Mouse (Mus musculus) neural tube, embryonic 10.5 days (tissue): ENCODE data around the gene Lemd1.
A peak's percentile ranks its signal among the peaks of the same experiment; 100 is the strongest.

Experiments used
- DNase-seq: peaks from one replicate; pipeline ENCODE4 v3.0.0-alpha.2; 2017; ENCODE audit warnings: low spot score; ENCODE audit errors: extremely low spot score

The Lemd1 gene

DNA sequence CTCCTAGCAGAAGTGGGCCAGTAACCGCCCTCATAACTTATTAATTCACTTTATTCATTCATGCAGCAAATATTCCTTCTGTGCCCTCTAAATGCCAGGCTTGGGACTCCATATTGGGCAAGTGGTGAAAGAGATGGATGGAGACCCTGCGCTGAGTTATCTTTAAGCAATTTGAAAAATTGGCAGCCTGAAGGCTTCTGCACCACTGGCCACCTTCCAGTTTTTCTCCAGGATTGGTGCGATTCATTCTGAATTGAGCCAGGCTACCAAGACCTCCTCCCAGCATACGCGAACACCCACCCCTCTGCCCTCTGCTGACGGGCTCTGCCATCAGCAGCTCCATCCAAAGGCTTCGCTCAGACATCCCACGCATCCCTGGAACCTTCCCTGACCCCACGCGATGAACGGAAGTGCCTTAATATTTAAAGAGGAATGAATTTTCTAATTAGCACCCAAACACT, 96.8 kb downstream of the Lemd1 start:
- DNase-seq, result no peak

DNA sequence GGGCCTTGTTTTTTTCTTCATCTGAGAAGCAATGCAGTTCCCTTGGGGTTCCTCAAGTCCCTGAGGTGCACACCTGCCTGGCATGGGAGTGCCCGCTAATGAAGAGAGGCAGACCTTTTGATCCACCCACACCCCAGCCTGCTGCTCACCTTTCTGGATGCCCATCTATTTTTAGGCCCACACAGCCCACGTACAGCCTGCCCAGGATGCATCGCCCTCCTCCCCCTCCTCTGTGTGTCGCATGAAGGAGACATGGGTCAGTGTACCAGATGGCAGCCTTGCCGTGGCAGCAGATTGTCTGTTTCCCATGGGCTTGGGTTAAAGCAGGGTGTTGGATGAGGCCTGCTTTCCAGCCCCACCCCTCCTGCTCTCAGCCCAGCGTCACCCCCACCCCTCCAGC, 98.7 kb downstream of the Lemd1 start:
- no peak for DNase-seq

DNA sequence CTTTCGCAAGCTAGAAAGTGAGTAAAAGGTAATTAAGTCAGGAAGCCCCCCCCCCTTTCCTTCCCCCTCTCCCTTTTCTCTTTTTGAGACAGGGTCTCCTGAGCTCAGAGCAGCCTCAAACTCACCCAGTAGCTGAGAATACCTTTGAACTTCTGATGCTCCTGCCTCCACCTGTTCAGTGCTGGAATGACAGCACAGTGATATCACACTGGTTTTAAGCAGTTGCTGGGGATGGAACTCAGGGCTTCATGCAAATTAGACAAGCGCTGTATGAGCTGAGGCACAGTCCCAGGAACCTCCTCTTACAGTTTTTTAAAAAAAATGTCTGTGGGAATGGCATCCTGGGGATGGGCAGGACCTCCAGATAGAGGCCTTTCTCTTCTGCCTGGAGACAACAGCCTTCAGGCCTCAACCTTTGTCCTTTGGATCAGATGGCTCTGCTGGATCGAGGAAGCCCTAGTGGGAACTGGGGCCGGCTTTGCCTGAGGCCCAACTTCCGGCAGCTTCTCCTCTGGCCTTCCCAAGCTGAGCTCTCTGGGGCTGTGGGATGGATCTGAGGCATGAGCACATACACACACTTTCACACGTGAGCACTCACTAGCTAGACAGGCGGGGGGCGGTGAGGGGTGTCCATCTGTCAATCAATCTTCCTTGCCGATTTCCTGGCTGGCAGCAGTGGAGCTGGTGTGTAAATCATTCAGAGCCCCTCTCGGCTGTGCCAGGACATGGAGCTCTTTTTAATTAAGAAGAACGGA, 99.9 kb downstream of the Lemd1 start:
- no peak for DNase-seq

DNA sequence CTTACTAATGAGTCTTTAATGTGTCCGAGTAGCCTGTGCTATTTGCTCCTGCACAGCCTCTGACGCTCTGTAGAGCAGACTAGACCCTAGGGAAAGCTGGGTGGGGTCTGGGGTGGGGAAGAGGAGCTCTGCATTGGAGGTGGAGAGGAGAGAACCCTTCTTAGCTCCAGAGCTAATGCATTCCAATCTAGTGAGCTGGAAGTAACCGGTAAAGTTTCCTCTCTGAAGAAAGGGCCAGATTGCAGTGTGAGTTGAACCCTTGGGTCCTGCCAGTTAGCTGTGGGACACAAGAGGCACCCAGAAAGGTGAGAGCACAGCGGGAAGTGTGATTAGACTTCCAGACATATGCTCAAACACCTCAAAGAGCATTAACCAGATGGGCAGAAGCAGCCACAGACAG, 100.5 kb downstream of the Lemd1 start:
- DNase-seq, result no peak

DNA sequence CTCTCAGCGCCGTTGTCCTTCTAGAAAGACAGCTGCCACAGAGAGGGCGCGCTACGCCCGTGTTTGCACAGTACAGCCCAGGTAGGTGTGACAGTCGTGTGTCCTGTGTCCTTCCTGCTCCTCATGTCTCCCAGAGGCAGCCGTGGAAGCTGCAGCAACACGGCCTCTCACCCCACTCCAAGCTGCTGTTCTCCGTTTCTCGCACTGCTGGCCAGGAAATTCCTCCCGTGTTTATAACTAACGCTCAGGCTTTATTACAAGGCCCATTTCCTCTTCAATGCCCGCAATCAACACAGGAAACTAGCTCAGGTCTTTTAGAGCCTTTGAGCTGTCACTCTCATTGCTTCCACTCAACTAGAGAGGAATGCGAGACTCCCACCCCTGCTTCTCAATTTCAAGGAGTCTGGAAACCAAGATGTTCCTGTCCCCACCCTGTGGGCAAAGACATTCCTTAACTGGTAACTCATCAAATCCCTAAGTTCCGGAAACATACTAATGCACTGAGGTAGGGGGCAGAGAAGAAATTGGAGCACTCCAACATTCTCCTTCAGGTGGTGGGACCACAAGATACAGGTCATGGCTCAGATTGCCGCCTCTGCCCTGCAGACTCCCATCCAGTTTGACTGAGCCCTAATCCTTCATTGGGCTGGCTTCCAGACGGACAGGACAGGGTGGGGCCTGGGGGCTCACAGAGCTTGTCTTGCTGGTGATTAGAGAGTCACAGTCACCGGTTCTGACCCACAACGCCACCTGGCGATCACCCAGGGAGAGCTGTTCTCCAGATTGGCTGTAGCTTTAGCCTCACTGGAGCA, 101.3 kb downstream of the Lemd1 start:
- peak; percentile 32 for DNase-seq

DNA sequence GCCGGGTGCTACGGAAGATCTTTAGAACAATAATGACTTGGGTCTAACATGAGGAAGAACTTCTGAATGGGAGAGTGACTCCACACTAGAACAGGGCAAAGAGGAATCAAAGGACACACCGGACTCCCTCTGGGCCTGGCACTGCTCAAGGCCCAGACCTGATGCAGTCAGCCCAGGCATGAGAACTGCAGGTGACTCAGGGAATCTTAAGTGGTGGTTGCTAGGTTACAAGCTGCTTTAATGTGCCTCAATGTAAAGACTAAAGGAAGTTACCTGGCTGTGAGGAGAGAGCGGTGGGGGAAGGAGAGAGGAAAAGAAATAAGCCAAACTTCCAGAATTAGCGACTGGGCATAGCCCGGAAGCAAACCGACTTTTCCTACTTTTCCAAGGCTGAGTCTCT, 104.3 kb downstream of the Lemd1 start:
- DNase-seq, result no peak

DNA sequence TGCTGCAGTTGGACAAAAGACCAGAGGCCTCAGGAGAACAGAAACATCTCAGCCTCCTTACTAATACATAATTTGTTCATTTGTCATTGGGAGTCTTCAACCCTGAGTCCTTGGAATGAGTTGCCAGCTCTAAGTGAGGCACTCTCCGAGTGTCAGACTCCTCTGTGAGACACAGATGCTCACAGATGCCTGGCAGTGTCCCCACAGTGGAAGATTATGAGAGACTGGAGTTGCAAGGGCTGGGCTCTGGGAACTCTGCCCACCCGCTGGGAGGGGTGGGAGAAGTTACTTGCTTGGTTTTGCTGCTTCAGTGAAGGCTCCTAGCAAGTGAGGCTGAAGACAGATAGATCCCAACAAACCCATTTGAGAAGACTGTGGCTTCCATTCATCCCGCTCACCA, 104.8 kb downstream of the Lemd1 start:
- DNase-seq, result no peak

DNA sequence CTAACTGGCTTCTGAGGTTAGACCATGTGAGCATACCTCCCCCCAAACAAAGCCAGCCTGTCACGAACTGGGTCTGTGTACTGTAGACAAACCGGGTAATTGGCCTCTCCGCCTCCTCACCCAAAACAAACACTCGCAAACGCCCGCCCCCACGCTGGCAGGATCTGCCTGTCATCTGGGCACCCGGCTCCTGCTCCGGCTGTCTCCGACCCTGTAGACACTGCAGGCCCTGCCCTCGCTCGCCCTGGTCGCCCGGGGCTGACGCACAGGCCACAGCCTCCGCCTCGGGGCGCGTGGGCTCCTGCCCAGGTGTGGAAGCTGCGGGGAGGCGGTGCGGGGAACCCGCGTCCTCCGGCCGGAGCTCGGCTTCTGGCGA, 107.2 kb downstream of the Lemd1 start, which contains the start of gene Klhdc8a:
Klhdc8a (plus strand) TSS at position 202 of the 376 bp plus-strand sequence.
- DNase-seq, result peak; percentile 64

DNA sequence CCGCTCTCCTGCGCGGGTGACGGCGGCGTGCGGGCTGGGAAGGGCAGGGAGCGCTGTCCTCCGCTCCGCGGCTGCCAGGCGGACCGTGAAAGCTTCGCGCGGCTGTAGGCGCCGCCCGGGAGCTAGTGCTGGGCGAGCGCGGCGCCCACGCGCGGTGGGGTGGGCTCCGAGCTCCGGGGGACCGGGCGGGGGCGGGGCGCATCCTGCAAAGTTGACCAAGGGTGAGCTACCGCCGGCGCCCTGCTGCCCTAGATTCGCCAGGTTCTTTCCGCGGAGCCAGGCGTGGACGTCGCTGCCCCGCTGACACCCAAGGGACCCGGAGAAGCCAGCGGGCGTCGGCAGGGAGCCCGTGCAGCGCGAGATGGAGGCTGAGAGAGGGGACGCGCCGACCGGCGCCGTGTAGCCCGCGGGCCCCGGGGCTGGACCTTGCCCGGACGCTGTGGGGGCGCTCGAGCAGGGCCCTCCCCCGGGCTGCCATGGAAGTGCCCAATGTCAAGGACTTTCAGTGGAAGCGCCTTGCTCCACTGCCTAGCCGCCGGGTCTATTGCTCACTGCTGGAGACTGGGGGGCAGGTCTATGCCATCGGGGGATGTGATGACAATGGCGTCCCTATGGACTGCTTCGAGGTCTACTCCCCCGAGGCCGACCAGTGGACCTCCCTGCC, 107.7 kb downstream of the Lemd1 start:
- DNase-seq, result peak; percentile 50

DNA sequence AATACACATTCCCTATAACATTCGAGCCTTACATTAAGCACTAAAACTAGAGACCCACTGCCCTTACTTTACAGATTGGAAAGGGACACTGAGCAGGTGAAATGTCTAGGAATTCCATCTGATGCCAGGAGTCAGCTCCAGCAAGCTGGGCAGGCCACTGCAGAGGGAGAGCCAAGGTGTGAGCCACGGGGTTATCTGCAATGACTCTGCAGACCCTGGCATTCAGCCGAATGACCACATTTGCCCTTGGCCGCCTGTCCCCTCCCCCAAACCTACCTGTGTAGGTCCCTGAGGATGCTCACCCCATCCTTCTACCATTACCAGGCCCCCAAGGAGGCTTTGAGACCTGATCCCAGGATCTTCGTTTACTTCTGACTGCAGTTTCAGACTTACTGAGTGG, 108.5 kb downstream of the Lemd1 start:
- DNase-seq, result no peak

DNA sequence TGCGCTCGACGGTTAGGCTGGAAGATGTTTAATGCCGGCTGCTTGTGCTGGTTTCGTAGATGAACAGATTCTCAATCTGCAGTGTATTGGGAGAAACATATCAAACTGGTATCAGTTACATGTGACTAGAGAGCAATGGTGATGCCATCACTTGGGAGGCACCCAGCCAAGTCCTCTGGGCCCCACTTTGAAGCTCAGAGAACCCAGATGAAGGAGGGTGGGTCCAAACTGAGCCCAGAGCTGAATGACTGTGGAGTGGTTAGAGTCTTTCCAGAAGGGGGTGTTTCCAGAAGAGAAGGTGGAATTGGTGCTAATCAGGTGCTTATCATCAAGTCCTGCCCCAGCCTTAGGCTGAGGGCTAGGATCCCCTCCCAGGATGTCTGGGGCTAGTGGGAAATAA, 110.0 kb downstream of the Lemd1 start:
- DNase-seq, result no peak

DNA sequence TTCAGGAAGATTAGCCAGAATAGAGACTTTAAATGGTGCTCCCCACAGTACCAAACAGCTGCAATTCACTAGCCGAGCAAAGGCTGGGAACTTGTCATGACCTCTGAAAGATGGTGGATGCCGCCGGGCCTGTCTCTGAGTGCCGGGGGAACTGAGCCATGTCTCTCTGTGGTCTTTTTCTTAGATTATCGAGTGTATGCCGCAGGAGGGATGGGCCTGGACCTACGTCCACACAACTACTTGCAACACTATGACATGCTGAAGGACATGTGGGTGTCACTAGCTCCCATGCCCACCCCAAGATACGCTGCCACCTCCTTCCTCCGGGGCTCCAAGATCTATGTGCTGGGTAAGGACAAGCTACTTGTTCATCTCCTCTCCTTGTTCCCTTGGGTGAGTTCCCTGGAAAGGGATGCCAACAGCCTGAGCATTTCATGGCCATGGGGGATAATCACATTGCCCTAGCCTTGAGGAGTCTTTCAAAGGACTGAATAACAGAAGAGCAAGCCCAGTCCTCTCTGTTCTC, 111.2 kb downstream of the Lemd1 start:
- DNase-seq, result no peak

DNA sequence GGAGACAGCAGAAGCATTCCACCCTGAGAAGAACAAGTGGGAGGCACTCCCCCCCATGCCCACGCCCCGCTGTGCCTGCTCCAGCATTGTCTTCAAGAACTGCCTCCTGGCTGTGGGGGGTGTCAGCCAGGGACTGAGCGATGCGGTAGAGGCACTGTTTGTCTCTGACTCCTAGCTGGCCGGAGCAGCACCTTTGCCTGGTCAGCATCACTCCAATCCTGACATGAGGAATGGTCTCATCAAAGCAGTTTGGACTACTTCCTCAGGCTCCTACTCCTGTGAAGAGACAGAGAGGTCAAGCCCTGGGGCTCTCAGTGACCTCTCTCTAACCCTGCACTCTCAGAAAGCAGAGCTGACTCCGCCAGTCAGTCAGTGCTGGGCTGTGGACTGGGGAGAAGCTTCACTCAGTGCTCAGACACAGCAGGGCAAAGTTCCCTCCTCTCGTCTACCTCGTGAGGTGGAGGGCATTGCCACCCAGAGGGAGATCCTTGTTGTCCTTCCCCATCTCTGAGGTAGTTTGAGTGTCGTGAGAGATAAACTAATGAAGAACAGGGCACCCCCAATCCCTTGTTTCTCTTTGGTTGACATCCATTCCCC, 113.5 kb downstream of the Lemd1 start:
- DNase-seq, result no peak

DNA sequence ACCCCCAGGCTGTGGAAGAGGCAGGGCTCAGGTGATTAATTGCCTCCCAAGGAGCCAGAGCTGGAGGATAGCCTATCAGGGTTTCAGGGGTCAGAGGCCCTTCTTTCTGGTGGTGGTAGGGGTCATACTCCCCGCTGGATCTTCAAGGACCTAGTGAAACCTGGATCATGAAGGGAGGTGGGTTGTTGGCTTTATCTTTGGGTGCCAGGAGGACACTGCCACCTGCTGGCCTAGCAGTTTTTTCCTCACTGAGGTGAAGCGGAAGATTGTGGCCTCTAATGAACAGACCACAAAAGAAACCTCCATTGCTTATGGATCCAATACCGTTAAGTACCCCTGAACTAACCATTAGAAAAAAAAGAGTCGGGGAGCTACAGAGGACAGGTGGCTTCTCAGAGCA, 114.9 kb downstream of the Lemd1 start:
- DNase-seq, result peak; percentile 51

DNA sequence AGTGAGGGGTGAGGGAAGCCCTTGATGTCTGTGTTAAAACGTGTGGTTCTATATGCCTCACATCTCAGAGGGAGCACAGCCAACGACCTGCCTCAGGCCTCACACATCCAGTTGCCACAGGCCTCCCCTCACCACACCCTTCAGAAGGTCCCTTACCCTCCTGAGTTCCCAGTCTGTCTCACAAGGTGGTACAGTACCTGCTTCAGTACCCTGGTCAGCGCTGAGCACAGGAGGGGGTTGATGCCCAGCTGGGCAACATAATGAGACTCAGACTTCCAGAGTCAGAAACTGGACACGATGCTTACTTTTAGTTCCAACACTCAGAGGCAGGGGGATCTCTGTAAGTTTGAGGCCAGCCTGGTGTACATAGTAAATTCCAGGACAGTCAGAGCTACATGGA, 115.6 kb downstream of the Lemd1 start:
- DNase-seq, result no peak

DNA sequence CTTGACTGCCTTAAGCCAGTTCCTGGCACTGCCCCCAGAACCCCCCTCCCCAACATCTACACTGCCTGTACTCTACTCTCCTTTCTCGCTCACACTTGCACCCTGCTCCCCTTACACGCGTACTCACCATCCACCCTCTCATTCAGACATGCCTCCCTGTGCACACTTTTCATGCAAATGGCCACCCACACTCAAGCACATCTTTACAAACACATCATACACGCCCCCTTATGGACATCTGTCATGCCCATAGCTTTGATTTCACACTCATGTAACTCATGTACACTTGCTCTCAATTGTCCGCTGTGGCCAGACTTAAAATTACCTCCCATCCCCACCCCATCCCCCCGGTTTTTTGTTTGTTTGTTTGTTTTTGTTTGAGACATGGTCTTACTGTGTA, 116.7 kb downstream of the Lemd1 start:
- DNase-seq, result no peak

DNA sequence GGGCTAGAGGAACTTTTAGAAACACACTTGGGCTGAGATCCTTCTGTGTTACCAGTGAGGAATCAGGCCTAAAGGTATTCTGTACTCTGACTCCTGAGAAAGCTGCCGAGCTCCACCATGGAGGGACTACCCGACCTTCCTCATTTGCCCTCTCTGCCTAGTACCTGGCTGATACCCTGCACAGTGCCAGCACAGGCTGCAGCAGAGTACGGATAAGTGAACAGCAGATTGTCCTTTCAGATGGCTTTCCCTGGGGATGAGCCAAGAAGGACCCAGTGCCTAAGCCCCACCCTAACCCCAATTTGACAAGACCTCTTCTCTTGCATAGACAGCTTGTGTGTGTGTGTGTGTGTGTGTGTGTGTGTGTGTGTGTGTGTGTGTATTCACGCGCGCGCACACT, 117.4 kb downstream of the Lemd1 start:
- DNase-seq, result no peak
